Mouse (Mus musculus): Measurements from ENCODE around the gene Nf1.

The Nf1 gene

GRCm38 (mm10) chr11:79460756-79461450 lies 121.4 kb downstream of the Nf1 start:
- no peak for DNase-seq (ENCODE audit: low spot score in 2 of 2)

GRCm38 (mm10) chr11:79468097-79468496 lies 128.6 kb downstream of the Nf1 start:
- no peak for DNase-seq (ENCODE audit: low spot score in 2 of 2)

- DNase-seq (ENCODE audit: low spot score in 2 of 2): no peak
These were observed 143.9 kb downstream of the Nf1 start for GRCm38 (mm10) chr11:79483392-79483791.

- DNase-seq (ENCODE audit: low spot score in 2 of 2): no peak
These were observed 144.5 kb downstream of the Nf1 start for GRCm38 (mm10) chr11:79483876-79484528.

- no peak for DNase-seq (ENCODE audit: low spot score in 2 of 2)
These were observed 145.2 kb downstream of the Nf1 start for GRCm38 (mm10) chr11:79484721-79485120.

- no peak for DNase-seq (ENCODE audit: low spot score in 2 of 2)
These were observed 155.7 kb downstream of the Nf1 start for GRCm38 (mm10) chr11:79494976-79495800.

- DNase-seq (ENCODE audit: low spot score in 2 of 2): no peak
These were observed 163.4 kb downstream of the Nf1 start for GRCm38 (mm10) chr11:79502917-79503316.

- peak; percentile 44 to 52 for DNase-seq (ENCODE audit: low spot score in 2 of 2)
These were observed 164.4 kb downstream of the Nf1 start, which contains the start of gene Omg for GRCm38 (mm10) chr11:79503845-79504244. Gene Omg (minus strand): TSS chr11:79504084.

- no peak for DNase-seq (ENCODE audit: low spot score in 2 of 2)
These were observed 165.0 kb downstream of the Nf1 start for GRCm38 (mm10) chr11:79504506-79504905.

GRCm38 (mm10) chr11:79511970-79512369 lies 172.5 kb downstream of the Nf1 start:
- DNase-seq (ENCODE audit: low spot score in 2 of 2): no peak

- no peak for DNase-seq (ENCODE audit: low spot score in 2 of 2)
These were observed 175.8 kb downstream of the Nf1 start for GRCm38 (mm10) chr11:79515331-79515730.

- DNase-seq (ENCODE audit: low spot score in 2 of 2): no peak
These were observed 176.3 kb downstream of the Nf1 start for GRCm38 (mm10) chr11:79515798-79516197.

GRCm38 (mm10) chr11:79519299-79519698 lies 179.8 kb downstream of the Nf1 start:
- DNase-seq (ENCODE audit: low spot score in 2 of 2): no peak

GRCm38 (mm10) chr11:79519878-79520291 lies 180.4 kb downstream of the Nf1 start:
- DNase-seq (ENCODE audit: low spot score in 2 of 2): no peak

- DNase-seq (ENCODE audit: low spot score in 2 of 2): no peak
These were observed 181.3 kb downstream of the Nf1 start for GRCm38 (mm10) chr11:79520772-79521171.

GRCm38 (mm10) chr11:79521930-79522329 lies 182.4 kb downstream of the Nf1 start:
- DNase-seq (ENCODE audit: low spot score in 2 of 2): no peak

- no peak for DNase-seq (ENCODE audit: low spot score in 2 of 2)
These were observed 183.5 kb downstream of the Nf1 start for GRCm38 (mm10) chr11:79522944-79523343.

GRCm38 (mm10) chr11:79523560-79524309 lies 184.2 kb downstream of the Nf1 start, which contains the start of gene Evi2b:
Gene Evi2b (minus strand): TSS chr11:79523762.
- no peak for DNase-seq (ENCODE audit: low spot score in 2 of 2)

- DNase-seq (ENCODE audit: low spot score in 2 of 2): no peak
These were observed 184.8 kb downstream of the Nf1 start for GRCm38 (mm10) chr11:79524310-79524575.

- DNase-seq (ENCODE audit: low spot score in 2 of 2): no peak
These were observed 187.1 kb downstream of the Nf1 start for GRCm38 (mm10) chr11:79526549-79526948.

- DNase-seq (ENCODE audit: low spot score in 2 of 2): no peak
These were observed 187.7 kb downstream of the Nf1 start for GRCm38 (mm10) chr11:79527015-79527738.
